Mouse (Mus musculus) midbrain, embryonic 16.5 days (tissue): ENCODE measurements around the gene Sdha. TPM values are rescaled to one million over a fixed set of nuclear protein-coding genes. Genes with fewer than 3 reads are reported as not detected.

Experiments
- ATAC-seq: fragments of 200-750 bp; cut with Nextera tagmentation; 2 replicates; pipeline ENCODE4 v1.8.0; 2017; ENCODE audit warnings: moderate TSS enrichment
- H3K27ac ChIP-seq: fragments of 300-500 bp; sonication (generic); 2 replicates; pipeline ENCODE4 v1.5.1; 2014; ENCODE audit warnings: mild to moderate bottlenecking, low read length, mixed read lengths
- H3K27me3 ChIP-seq: fragments of 300-500 bp; sonication (generic); 2 replicates; pipeline ENCODE4 v1.6.1; 2014; ENCODE audit warnings: low read depth, low read length, mixed read lengths; ENCODE audit not compliant: control insufficient read depth, insufficient read depth
- H3K36me3 ChIP-seq: fragments of 300-500 bp; sonication (generic); 2 replicates; pipeline ENCODE4 v1.6.1; 2014; ENCODE audit warnings: mild to moderate bottlenecking, low read length, moderate library complexity, mixed read lengths; ENCODE audit not compliant: control insufficient read depth, insufficient read depth
- H3K4me1 ChIP-seq: fragments of 300-500 bp; sonication (generic); 2 replicates; pipeline ENCODE4 v1.6.1; 2014; ENCODE audit warnings: mild to moderate bottlenecking, low read length, mixed read lengths; ENCODE audit not compliant: control insufficient read depth, insufficient read depth
- H3K4me2 ChIP-seq: fragments of 300-500 bp; sonication (generic); 2 replicates; pipeline ENCODE4 v1.6.1; 2014; ENCODE audit warnings: mild to moderate bottlenecking, low read length, mixed read lengths
- H3K4me3 ChIP-seq: fragments of 300-500 bp; sonication (generic); 2 replicates; pipeline ENCODE4 v1.5.1; 2014; ENCODE audit warnings: low read depth, mild to moderate bottlenecking, low read length, moderate library complexity, mixed read lengths
- H3K9ac ChIP-seq: fragments of 300-500 bp; sonication (generic); 2 replicates; pipeline ENCODE4 v1.6.1; 2014; ENCODE audit warnings: low read depth, low read length, mixed read lengths
- H3K9me3 ChIP-seq: fragments of 300-500 bp; sonication (generic); replicated peaks from 2 replicates; pipeline ENCODE4 v1.6.1; 2014; ENCODE audit warnings: mild to moderate bottlenecking, low read length, mixed read lengths; ENCODE audit not compliant: control insufficient read depth, poor library complexity, severe bottlenecking
- WGBS: fragments of 180-500 bp; shearing (Covaris S2); extraction: QIAGEN DNeasy Blood & Tissue Kit; methylation state at CpG from one replicate; pipeline ENCODE4 v1.1.7; 2014; 5-methylcytosine and 5-hydroxymethylcytosine counted together
- polyA plus RNA-seq: library from polyadenylated mRNA; unstranded; fragments of >200 nt; fragmentation: Nextera tagmentation; extraction: Ambion mirVana; gene quantifications from 2 replicates; pipeline ENCODE4 v1.2.1, GENCODE M21; 2015

Sdha gene
- polyA plus RNA-seq: 235 and 238 TPM in 2 replicates

- peak within 1 kb of the TSS; percentile 70 for H3K4me2 ChIP-seq
- H3K36me3 ChIP-seq: 0 out of 2 replicates have a peak, but pooled peaks cover 2% of the 10 kb centered on the region
- peak within 1 kb of the TSS; percentile 91 for H3K9ac ChIP-seq
- 2% methylated on average over 57 of the region's 57 CpGs for WGBS
- peak within 1 kb of the TSS; percentile 87 for H3K4me3 ChIP-seq
- no peaks in the 10 kb centered on the region for H3K27me3 ChIP-seq
- peaks cover 20% of the 10 kb centered on the region for H3K4me1 ChIP-seq
- peak within 1 kb of the TSS; percentile 83 for H3K27ac ChIP-seq
- peak; percentile 99 for ATAC-seq
- no peaks in the 10 kb centered on the region for H3K9me3 ChIP-seq
Measured at GRCm38 (mm10) chr13:74349566-74350434, at the start of gene Sdha, which contains the start of gene Ccdc127. Gene Sdha, minus strand, starts transcription at chr13:74350280. Gene Ccdc127, plus strand, starts transcription at chr13:74350309.

GRCm38 (mm10) chr13:74399298-74399839 lies 49.3 kb upstream of the Sdha start, which contains the start of gene Ftl1-ps1:
Gene Ftl1-ps1, plus strand, starts transcription at chr13:74399694.
- Histone ChIP-seq H3K9me3 (no peaks in the 10 kb centered on the region), H3K9ac (no peak within 1 kb of the TSS), H3K27ac (no peak within 1 kb of the TSS), H3K4me1 (no peaks in the 10 kb centered on the region), H3K36me3 (no peaks in the 10 kb centered on the region), H3K4me2 (peak within 1 kb of the TSS; percentile 14), H3K4me3 (no peak within 1 kb of the TSS), H3K27me3 (0 out of 2 replicates have a peak, but pooled peaks cover 3% of the 10 kb centered on the region)
- 9% methylated on average over 11 of the region's 11 CpGs for WGBS
- no peak for ATAC-seq

- no peak overlapping the region for H3K9ac ChIP-seq
- H3K9me3 ChIP-seq: no peaks in the 10 kb centered on the region
- H3K4me3 ChIP-seq: no peak overlapping the region
- ATAC-seq: peak; percentile 40
- no peak overlapping the region for H3K27ac ChIP-seq
- 74% methylated on average over 2 of the region's 2 CpGs for WGBS
- no peaks in the 10 kb centered on the region for H3K27me3 ChIP-seq
- H3K4me1 ChIP-seq: peaks cover 4% of the 10 kb centered on the region
- H3K4me2 ChIP-seq: no peak overlapping the region
- H3K36me3 ChIP-seq: no peaks in the 10 kb centered on the region
Measured at GRCm38 (mm10) chr13:74391156-74391555, 41.1 kb upstream of the Sdha start.

- peak; percentile 95 for ATAC-seq
- 1% methylated on average over 14 of the region's 14 CpGs for WGBS
- Histone ChIP-seq H3K27ac (peak within 1 kb of the TSS; percentile 43), H3K27me3 (no peaks in the 10 kb centered on the region), H3K36me3 (no peaks in the 10 kb centered on the region), H3K9ac (peak within 1 kb of the TSS; percentile 70), H3K4me2 (peak within 1 kb of the TSS; percentile 59), H3K4me1 (peaks cover 4% of the 10 kb centered on the region), H3K9me3 (no peaks in the 10 kb centered on the region), H3K4me3 (peak within 1 kb of the TSS; percentile 55)
Measured at GRCm38 (mm10) chr13:74390371-74390990, 40.4 kb upstream of the Sdha start, which contains the start of gene Zfp72. Gene Zfp72, minus strand, starts transcription at chr13:74390836.

- peak overlapping the region; percentile 70; the same call in 1 of the 2 replicates for H3K9ac ChIP-seq
- peaks cover 4% of the 10 kb centered on the region for H3K4me1 ChIP-seq
- no peaks in the 10 kb centered on the region for H3K36me3 ChIP-seq
Measured at GRCm38 (mm10) chr13:74389730-74390129, 39.6 kb upstream of the Sdha start.

GRCm38 (mm10) chr13:74382289-74382688 lies 32.2 kb upstream of the Sdha start:
- H3K9me3 ChIP-seq: no peaks in the 10 kb centered on the region
- 61% methylated on average over 3 of the region's 3 CpGs for WGBS
- H3K4me2 ChIP-seq: no peak overlapping the region
- no peak overlapping the region for H3K4me3 ChIP-seq
- H3K9ac ChIP-seq: no peak overlapping the region
- H3K27ac ChIP-seq: no peak overlapping the region
- no peaks in the 10 kb centered on the region for H3K36me3 ChIP-seq
- no peaks in the 10 kb centered on the region for H3K4me1 ChIP-seq
- no peak for ATAC-seq
- no peaks in the 10 kb centered on the region for H3K27me3 ChIP-seq

More at GRCm38 (mm10) chr13:74389730-74390129, 39.6 kb upstream of the Sdha start:
- WGBS: 71% methylated on average over 6 of the region's 6 CpGs
- peak overlapping the region; percentile 59 for H3K4me2 ChIP-seq
- no peaks in the 10 kb centered on the region for H3K27me3 ChIP-seq
- ATAC-seq: peak; percentile 41; the same call in 1 of the 2 replicates
- no peaks in the 10 kb centered on the region for H3K9me3 ChIP-seq
- no peak overlapping the region for H3K27ac ChIP-seq
- peak overlapping the region; percentile 55 for H3K4me3 ChIP-seq

- Histone ChIP-seq H3K27ac (no peak overlapping the region), H3K4me2 (no peak overlapping the region), H3K9me3 (no peaks in the 10 kb centered on the region), H3K4me1 (no peaks in the 10 kb centered on the region), H3K4me3 (no peak overlapping the region), H3K9ac (no peak overlapping the region), H3K36me3 (no peaks in the 10 kb centered on the region), H3K27me3 (no peaks in the 10 kb centered on the region)
- ATAC-seq: no peak
- 73% methylated on average over 10 of the region's 10 CpGs for WGBS
Measured at GRCm38 (mm10) chr13:74381533-74382276, 31.6 kb upstream of the Sdha start.

- Histone ChIP-seq H3K27ac (no peak within 1 kb of the TSS), H3K9ac (no peak within 1 kb of the TSS), H3K4me3 (no peak within 1 kb of the TSS), H3K4me1 (no peaks in the 10 kb centered on the region), H3K36me3 (peaks cover 14% of the 10 kb centered on the region), H3K9me3 (no peaks in the 10 kb centered on the region), H3K4me2 (no peak within 1 kb of the TSS), H3K27me3 (no peaks in the 10 kb centered on the region)
- WGBS: 88% methylated on average over 8 of the region's 8 CpGs
- no peak for ATAC-seq
Measured at GRCm38 (mm10) chr13:74363859-74364235, 13.8 kb upstream of the Sdha start, which contains the start of gene Lrrc14b. Gene Lrrc14b, minus strand, starts transcription at chr13:74364005.
